Mouse (Mus musculus) midbrain, embryonic 11.5 days (tissue): ENCODE results near the gene Efcab5. TPM values are rescaled to one million over a fixed set of nuclear protein-coding genes. Genes with fewer than 3 reads are reported as not detected.
"Not testable (repeated sequence)": the region's sequence is repeated elsewhere in the genome, so short reads cannot be mapped to it uniquely, and the experiment has no call there.

ENCODE experiments used
- ATAC-seq: fragments of 200-750 bp; cut with Nextera tagmentation; 2 replicates; pipeline ENCODE4 v1.8.0; 2017; ENCODE audit warnings: moderate TSS enrichment, moderate library complexity; ENCODE audit not compliant: low FRiP score
- DNase-seq: peaks from one replicate; pipeline ENCODE4 v3.0.0; 2015; ENCODE audit warnings: low spot score; ENCODE audit errors: missing footprints
- H3K27ac ChIP-seq: fragments of 300-500 bp; sonication (generic); 2 replicates; pipeline ENCODE4 v1.5.1; 2014; ENCODE audit warnings: low read depth, low read length
- H3K27me3 ChIP-seq: fragments of 300-500 bp; sonication (generic); 2 replicates; pipeline ENCODE4 v1.6.1; 2014; ENCODE audit warnings: mild to moderate bottlenecking, low read length, moderate library complexity, mixed read lengths; ENCODE audit not compliant: control insufficient read depth, insufficient read depth
- H3K36me3 ChIP-seq: fragments of 300-500 bp; sonication (generic); 2 replicates; pipeline ENCODE4 v1.6.1; 2014; ENCODE audit warnings: mild to moderate bottlenecking, low read length, moderate library complexity, mixed read lengths; ENCODE audit not compliant: control insufficient read depth, insufficient read depth
- H3K4me1 ChIP-seq: fragments of 300-500 bp; sonication (generic); 2 replicates; pipeline ENCODE4 v1.6.1; 2014; ENCODE audit warnings: low read length; ENCODE audit not compliant: control insufficient read depth, insufficient read depth
- H3K4me2 ChIP-seq: fragments of 300-500 bp; sonication (generic); 2 replicates; pipeline ENCODE4 v1.6.1; 2014; ENCODE audit warnings: mild to moderate bottlenecking, moderate library complexity
- H3K4me3 ChIP-seq: fragments of 300-500 bp; sonication (generic); 2 replicates; pipeline ENCODE4 v1.5.1; 2014; ENCODE audit warnings: low read depth, low read length
- H3K9ac ChIP-seq: fragments of 300-500 bp; sonication (generic); 2 replicates; pipeline ENCODE4 v1.6.1; 2014; ENCODE audit warnings: low read length
- H3K9me3 ChIP-seq: fragments of 300-500 bp; sonication (generic); 2 replicates; pipeline ENCODE4 v1.6.1; 2016; ENCODE audit warnings: low read length; ENCODE audit not compliant: control insufficient read depth
- WGBS: fragments of 180-500 bp; shearing (Covaris S2); extraction: QIAGEN DNeasy Blood & Tissue Kit; methylation state at CpG from one replicate; pipeline ENCODE4 v1.1.7; 2014; 5-methylcytosine and 5-hydroxymethylcytosine counted together
- polyA plus RNA-seq: library from polyadenylated mRNA; unstranded; fragments of >200 nt; fragmentation: Nextera tagmentation; extraction: Ambion mirVana; gene quantifications from 2 replicates; pipeline ENCODE4 v1.2.1, GENCODE M21; 2014

The Efcab5 gene
- polyA plus RNA-seq, 1 experiment from 2014 or later = 0.25 TPM

- Histone ChIP-seq H3K9me3 (no peaks in the 10 kb centered on the region), H3K4me3 (no peak overlapping the region)
- 92% methylated on average over 6 of the region's 6 CpGs for WGBS
Observed at GRCm38 (mm10) chr11:77150806-77151205, 38.0 kb downstream of the Efcab5 start.

GRCm38 (mm10) chr11:77149783-77150630 is 38.8 kb downstream of the Efcab5 start:
- not testable (repeated sequence) for H3K9ac ChIP-seq, H3K4me1 ChIP-seq, ATAC-seq, H3K4me2 ChIP-seq, H3K27ac ChIP-seq, H3K9me3 ChIP-seq, H3K4me3 ChIP-seq, H3K36me3 ChIP-seq, H3K27me3 ChIP-seq
- WGBS = 90% methylated on average over 20 of the region's 22 CpGs
- DNase-seq = peak; percentile 75

More at GRCm38 (mm10) chr11:77150806-77151205, 38.0 kb downstream of the Efcab5 start:
- Histone ChIP-seq H3K27me3 (no peaks in the 10 kb centered on the region), H3K27ac (no peak overlapping the region), H3K9ac (no peak overlapping the region), H3K36me3 (no peaks in the 10 kb centered on the region), H3K4me1 (no peaks in the 10 kb centered on the region), H3K4me2 (no peak overlapping the region)
- DNase-seq = peak; percentile 4
- ATAC-seq = no peak

GRCm38 (mm10) chr11:77148774-77149173 is 40.0 kb downstream of the Efcab5 start:
- Histone ChIP-seq H3K9ac (no peak overlapping the region), H3K27me3 (no peaks in the 10 kb centered on the region), H3K36me3 (no peaks in the 10 kb centered on the region), H3K9me3 (no peaks in the 10 kb centered on the region), H3K27ac (no peak overlapping the region), H3K4me2 (no peak overlapping the region), H3K4me1 (no peaks in the 10 kb centered on the region), H3K4me3 (no peak overlapping the region)
- no peak for ATAC-seq
- WGBS = 83% methylated on average over 2 of the region's 2 CpGs
- peak; percentile 10 for DNase-seq

- DNase-seq (peak; percentile 33), ATAC-seq (no peak)
- Histone ChIP-seq H3K9ac (no peak overlapping the region), H3K4me2 (no peak overlapping the region), H3K9me3 (no peaks in the 10 kb centered on the region), H3K4me3 (no peak overlapping the region), H3K36me3 (no peaks in the 10 kb centered on the region), H3K4me1 (no peaks in the 10 kb centered on the region), H3K27ac (no peak overlapping the region), H3K27me3 (no peaks in the 10 kb centered on the region)
- 89% methylated on average over 3 of the region's 3 CpGs for WGBS
Observed at GRCm38 (mm10) chr11:77147753-77148152, 41.0 kb downstream of the Efcab5 start.

- no peaks in the 10 kb centered on the region for H3K4me1 ChIP-seq
- no peaks in the 10 kb centered on the region for H3K9me3 ChIP-seq
- H3K36me3 ChIP-seq = no peaks in the 10 kb centered on the region
- no peak overlapping the region for H3K4me3 ChIP-seq
- H3K4me2 ChIP-seq = no peak overlapping the region
- DNase-seq (no peak), ATAC-seq (no peak)
- H3K27ac ChIP-seq = no peak overlapping the region
- WGBS = 84% methylated on average over 4 of the region's 4 CpGs
- no peaks in the 10 kb centered on the region for H3K27me3 ChIP-seq
- H3K9ac ChIP-seq = no peak overlapping the region
Observed at GRCm38 (mm10) chr11:77145423-77145822, 43.3 kb downstream of the Efcab5 start.

GRCm38 (mm10) chr11:77141938-77142337 is 46.8 kb downstream of the Efcab5 start:
- no peak overlapping the region for H3K27ac ChIP-seq
- ATAC-seq (no peak), DNase-seq (no peak)
- H3K4me1 ChIP-seq = no peaks in the 10 kb centered on the region
- H3K4me3 ChIP-seq = no peak overlapping the region
- no peaks in the 10 kb centered on the region for H3K9me3 ChIP-seq
- 78% methylated on average over 6 of the region's 6 CpGs for WGBS
- no peaks in the 10 kb centered on the region for H3K27me3 ChIP-seq
- no peak overlapping the region for H3K9ac ChIP-seq
- H3K36me3 ChIP-seq = no peaks in the 10 kb centered on the region
- H3K4me2 ChIP-seq = no peak overlapping the region

- Histone ChIP-seq H3K9me3 (no peaks in the 10 kb centered on the region), H3K36me3 (no peaks in the 10 kb centered on the region), H3K4me1 (no peaks in the 10 kb centered on the region), H3K9ac (no peak overlapping the region), H3K4me2 (no peak overlapping the region), H3K27me3 (no peaks in the 10 kb centered on the region), H3K27ac (no peak overlapping the region), H3K4me3 (no peak overlapping the region)
- ATAC-seq (no peak), DNase-seq (no peak)
- 84% methylated on average over 6 of the region's 6 CpGs for WGBS
Observed at GRCm38 (mm10) chr11:77139976-77140375, 48.8 kb downstream of the Efcab5 start.

GRCm38 (mm10) chr11:77133450-77133849 is 55.3 kb downstream of the Efcab5 start:
- Histone ChIP-seq H3K27ac (no peak overlapping the region), H3K9me3 (no peaks in the 10 kb centered on the region), H3K4me1 (no peaks in the 10 kb centered on the region), H3K9ac (no peak overlapping the region), H3K36me3 (no peaks in the 10 kb centered on the region), H3K4me2 (no peak overlapping the region), H3K27me3 (no peaks in the 10 kb centered on the region), H3K4me3 (no peak overlapping the region)
- 92% methylated on average over 4 of the region's 4 CpGs for WGBS
- DNase-seq = no peak
- ATAC-seq = no peak

- WGBS = 57% methylated on average over 3 of the region's 3 CpGs
- DNase-seq = no peak
- ATAC-seq = no peak
- Histone ChIP-seq H3K27ac (no peak overlapping the region), H3K4me2 (no peak overlapping the region), H3K36me3 (no peaks in the 10 kb centered on the region), H3K27me3 (no peaks in the 10 kb centered on the region), H3K9me3 (no peaks in the 10 kb centered on the region), H3K9ac (no peak overlapping the region), H3K4me3 (no peak overlapping the region), H3K4me1 (no peaks in the 10 kb centered on the region)
Observed at GRCm38 (mm10) chr11:77132580-77132979, 56.2 kb downstream of the Efcab5 start.
